Mouse (Mus musculus): Measurements from ENCODE around the gene Pex1. TPM values are rescaled to one million over a fixed set of nuclear protein-coding genes. Genes with fewer than 3 reads are reported as not detected.
"Not testable (repeated sequence)": the region's sequence is repeated elsewhere in the genome, so short reads cannot be mapped to it uniquely, and the experiment has no call there.

The Pex1 gene
- polyA plus RNA-seq, 1 experiment from 2014 or later: 7.7 TPM

DNA sequence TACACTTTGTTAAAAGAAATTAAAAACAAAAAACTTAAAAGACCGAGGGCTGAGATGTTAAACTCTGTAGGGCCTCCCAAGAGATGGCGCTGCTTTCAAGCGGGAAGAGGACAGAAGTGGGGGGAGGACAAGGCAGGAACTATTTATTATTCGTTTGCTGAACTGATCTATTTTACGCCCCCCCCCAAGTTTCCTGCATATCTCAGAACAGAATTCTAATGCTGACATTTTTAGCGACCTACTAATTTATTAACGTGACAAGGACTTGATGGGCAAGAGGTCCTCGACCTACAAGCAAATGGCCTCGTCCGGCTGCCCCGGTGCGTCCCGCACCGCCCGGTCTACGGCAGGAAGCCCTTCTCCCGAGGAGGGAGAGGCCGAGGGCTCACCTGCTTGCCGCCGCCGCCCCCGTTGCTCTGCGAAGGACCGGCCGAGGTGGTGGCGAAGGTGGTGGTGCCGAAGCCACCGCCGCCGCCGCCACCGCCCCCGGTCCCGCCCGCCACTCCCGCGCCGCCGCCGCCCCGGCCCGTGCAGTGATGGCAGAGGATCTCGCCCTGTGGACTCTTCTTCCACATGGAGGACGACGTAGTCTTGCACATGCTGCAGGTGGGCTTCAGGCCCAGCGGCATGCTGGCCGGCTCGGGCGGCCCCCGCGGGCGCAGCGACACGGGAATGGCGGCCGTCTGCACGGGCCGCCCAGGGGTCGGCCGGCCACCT lies 51.3 kb downstream of the Pex1 start:
- Histone ChIP-seq H3K4me2 (peak overlapping the region; percentile 88), H3K9ac (ENCODE audit: low read depth, low read length) (peak overlapping the region; percentile 95), H3K4me3 (ENCODE audit: low read depth, low read length) (peak overlapping the region; percentile 99), H3K27me3 (replicated peaks; ENCODE audit: control insufficient read depth, insufficient read depth, low read length) (no peaks in the 10 kb centered on the region), H3K9me3 (ENCODE audit: control insufficient read depth, low read length) (no peaks in the 10 kb centered on the region), H3K4me1 (replicated peaks; ENCODE audit: control insufficient read depth, insufficient read depth, low read length) (peaks cover 7% of the 10 kb centered on the region), H3K27ac (ENCODE audit: low read depth, low read length) (peak overlapping the region; percentile 94), H3K36me3 (ENCODE audit: control insufficient read depth, insufficient read depth, low read length) (peaks cover 11% of the 10 kb centered on the region)
- under 1% methylated on average over 50 of the region's 60 CpGs for WGBS
- DNase-seq (ENCODE audit: low spot score) (peak; percentile 78), ATAC-seq (replicated peaks; ENCODE audit: low FRiP score) (peak; percentile 69)

DNA sequence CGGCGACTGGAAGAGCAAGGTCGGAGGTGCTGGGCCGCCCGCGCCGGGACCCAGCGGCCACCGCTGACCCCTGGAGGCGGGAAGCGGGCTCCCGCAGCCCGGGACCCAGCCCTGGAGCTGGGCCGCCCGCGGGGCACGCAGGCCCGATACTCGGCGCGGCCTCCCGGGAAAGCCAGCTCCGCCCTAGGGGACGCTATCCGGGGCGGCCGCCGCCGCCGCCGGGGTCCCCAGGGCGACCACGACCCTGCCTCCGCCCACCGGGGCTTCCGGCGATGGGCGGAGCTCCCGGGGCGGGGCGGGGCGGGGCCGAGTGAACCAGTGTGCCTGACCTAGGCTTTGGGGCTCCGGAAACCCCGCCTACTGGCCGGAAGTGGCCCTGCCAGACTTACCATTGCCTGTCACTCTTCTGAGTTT lies 51.8 kb downstream of the Pex1 start:
- Histone ChIP-seq H3K36me3 (ENCODE audit: control insufficient read depth, insufficient read depth, low read length) (peaks cover 11% of the 10 kb centered on the region), H3K4me1 (replicated peaks; ENCODE audit: control insufficient read depth, insufficient read depth, low read length) (peaks cover 7% of the 10 kb centered on the region), H3K4me2 (peak overlapping the region; percentile 88), H3K27me3 (replicated peaks; ENCODE audit: control insufficient read depth, insufficient read depth, low read length) (no peaks in the 10 kb centered on the region), H3K4me3 (ENCODE audit: low read depth, low read length) (peak overlapping the region; percentile 99), H3K9me3 (ENCODE audit: control insufficient read depth, low read length) (no peaks in the 10 kb centered on the region), H3K9ac (ENCODE audit: low read depth, low read length) (peak overlapping the region; percentile 95), H3K27ac (ENCODE audit: low read depth, low read length) (peak overlapping the region; percentile 94)
- DNase-seq (ENCODE audit: low spot score) (peak; percentile 91), ATAC-seq (replicated peaks; ENCODE audit: low FRiP score) (peak; percentile 95)
- 0% methylated on average over 30 of the region's 46 CpGs for WGBS

DNA sequence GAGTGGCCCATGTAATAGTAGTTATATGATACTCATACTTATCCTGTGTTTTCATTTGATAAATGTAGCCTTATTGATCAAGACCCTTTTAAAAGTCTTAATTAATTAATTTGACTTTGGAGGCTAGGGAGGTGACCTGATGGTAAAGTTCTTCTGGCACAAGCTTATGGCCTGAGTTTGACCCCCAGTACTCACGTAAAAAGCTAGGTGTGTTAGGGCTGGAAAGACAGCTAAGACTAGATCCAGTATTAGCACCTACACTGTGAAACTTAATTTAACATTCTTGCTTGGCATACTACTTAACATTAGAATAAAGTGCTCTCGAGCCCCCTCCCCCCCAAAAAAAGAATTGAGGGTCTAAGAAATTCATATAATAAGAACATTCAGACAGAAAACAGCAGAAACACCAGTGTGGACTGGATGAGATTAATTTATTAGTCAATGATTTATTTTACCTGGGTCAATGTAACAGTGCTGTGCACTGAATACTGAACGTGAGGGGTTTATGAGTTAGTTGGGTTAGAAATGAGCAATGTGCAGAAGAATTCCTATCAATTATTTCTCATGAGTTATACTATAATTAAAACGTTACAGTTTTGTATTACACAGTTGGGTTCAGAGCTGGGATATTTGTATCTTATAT lies 52.5 kb downstream of the Pex1 start:
- DNase-seq (ENCODE audit: low spot score) (no peak), ATAC-seq (replicated peaks; ENCODE audit: low FRiP score) (no peak)
- H3K36me3 ChIP-seq (ENCODE audit: control insufficient read depth, insufficient read depth, low read length): peaks cover 9% of the 10 kb centered on the region
- WGBS: 45% methylated on average over 4 of the region's 4 CpGs
- peaks cover 7% of the 10 kb centered on the region for H3K4me1 ChIP-seq (replicated peaks; ENCODE audit: control insufficient read depth, insufficient read depth, low read length)
- H3K4me2 ChIP-seq: peak overlapping the region; percentile 45
- no peak overlapping the region for H3K9ac ChIP-seq (ENCODE audit: low read depth, low read length)
- no peak overlapping the region for H3K27ac ChIP-seq (ENCODE audit: low read depth, low read length)
- H3K4me3 ChIP-seq (ENCODE audit: low read depth, low read length): peak overlapping the region; percentile 99; the same call in 1 of the 2 replicates
- no peaks in the 10 kb centered on the region for H3K27me3 ChIP-seq (replicated peaks; ENCODE audit: control insufficient read depth, insufficient read depth, low read length)
- H3K9me3 ChIP-seq (ENCODE audit: control insufficient read depth, low read length): no peaks in the 10 kb centered on the region

DNA sequence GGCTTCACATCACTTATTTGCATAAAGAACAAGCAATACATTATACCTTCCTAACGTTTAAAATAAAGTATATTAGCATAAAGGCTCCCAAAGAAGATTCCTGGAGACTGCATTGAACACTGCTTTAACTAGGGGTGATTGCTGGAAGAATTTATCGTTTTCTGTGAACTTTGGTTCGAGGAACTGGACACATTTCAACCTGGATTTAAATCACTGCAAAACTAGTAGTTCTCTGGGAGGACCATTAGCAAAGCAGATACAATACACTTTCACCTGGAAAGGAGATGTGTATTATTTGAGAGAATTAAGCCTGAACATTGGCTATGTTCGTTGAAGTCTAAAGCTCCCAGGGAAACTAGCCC lies 53.0 kb downstream of the Pex1 start:
- Histone ChIP-seq H3K9ac (ENCODE audit: low read depth, low read length) (no peak overlapping the region), H3K4me3 (ENCODE audit: low read depth, low read length) (no peak overlapping the region), H3K27ac (ENCODE audit: low read depth, low read length) (no peak overlapping the region), H3K4me2 (no peak overlapping the region), H3K4me1 (replicated peaks; ENCODE audit: control insufficient read depth, insufficient read depth, low read length) (peaks cover 7% of the 10 kb centered on the region), H3K27me3 (replicated peaks; ENCODE audit: control insufficient read depth, insufficient read depth, low read length) (no peaks in the 10 kb centered on the region), H3K36me3 (ENCODE audit: control insufficient read depth, insufficient read depth, low read length) (peaks cover 7% of the 10 kb centered on the region), H3K9me3 (ENCODE audit: control insufficient read depth, low read length) (no peaks in the 10 kb centered on the region)
- WGBS: 61% methylated on average over 4 of the region's 4 CpGs
- ATAC-seq (replicated peaks; ENCODE audit: low FRiP score) (no peak), DNase-seq (ENCODE audit: low spot score) (no peak)

DNA sequence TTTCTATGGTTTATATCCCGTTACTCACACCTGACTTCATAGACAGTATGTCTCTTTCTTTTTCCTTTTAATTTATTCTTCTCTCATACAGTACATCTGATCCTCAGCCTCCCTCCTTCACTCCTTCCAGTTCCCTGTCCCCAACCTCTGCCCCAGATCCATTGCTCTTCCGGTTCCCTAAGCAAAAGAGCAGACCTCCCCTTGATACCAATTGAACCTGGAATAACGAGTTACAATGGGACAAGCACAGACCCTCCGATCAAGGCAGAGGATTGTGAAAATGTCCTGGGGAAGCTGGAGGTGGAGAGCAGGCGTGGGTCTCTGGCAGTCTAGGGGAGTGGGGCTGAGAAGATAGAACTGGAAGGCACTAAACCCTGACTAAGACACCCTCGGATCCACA lies 55.0 kb downstream of the Pex1 start, which contains the start of gene Tmbim7:
Tmbim7 (plus strand) TSS at position 301 of the 400 bp plus-strand sequence.
- Histone ChIP-seq H3K36me3 (ENCODE audit: control insufficient read depth, insufficient read depth, low read length) (no peaks in the 10 kb centered on the region), H3K9me3 (ENCODE audit: control insufficient read depth, low read length) (no peaks in the 10 kb centered on the region), H3K27ac (ENCODE audit: low read depth, low read length) (no peak within 1 kb of the TSS), H3K4me2 (no peak within 1 kb of the TSS), H3K27me3 (replicated peaks; ENCODE audit: control insufficient read depth, insufficient read depth, low read length) (no peaks in the 10 kb centered on the region), H3K4me1 (replicated peaks; ENCODE audit: control insufficient read depth, insufficient read depth, low read length) (peaks cover 3% of the 10 kb centered on the region; the same call in 1 of the 2 replicates), H3K9ac (ENCODE audit: low read depth, low read length) (no peak within 1 kb of the TSS), H3K4me3 (ENCODE audit: low read depth, low read length) (no peak within 1 kb of the TSS)
- ATAC-seq (replicated peaks; ENCODE audit: low FRiP score) (no peak), DNase-seq (ENCODE audit: low spot score) (no peak)
- WGBS: 76% methylated on average over 6 of the region's 6 CpGs

DNA sequence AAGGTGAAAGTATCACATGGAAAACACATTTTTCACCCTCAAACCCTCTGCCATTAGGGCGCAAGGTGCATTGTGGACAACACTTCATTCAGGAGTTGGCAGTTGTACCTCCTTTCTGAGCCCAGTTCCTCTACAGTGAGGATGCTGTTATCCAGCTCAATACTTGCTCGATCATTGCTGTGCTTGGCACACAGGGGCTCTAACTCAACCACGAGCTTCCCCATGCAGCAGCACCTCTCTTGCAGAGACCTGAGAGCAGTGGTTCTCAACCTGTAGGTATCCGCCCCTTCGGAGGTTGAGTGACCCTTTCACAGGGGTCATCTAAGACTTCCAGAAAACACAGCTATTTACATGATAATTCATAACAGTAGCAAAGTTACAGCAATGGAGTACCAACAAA lies 55.8 kb downstream of the Pex1 start:
- DNase-seq (ENCODE audit: low spot score) (no peak), ATAC-seq (replicated peaks; ENCODE audit: low FRiP score) (no peak)
- peaks cover 3% of the 10 kb centered on the region; the same call in 1 of the 2 replicates for H3K4me1 ChIP-seq (replicated peaks; ENCODE audit: control insufficient read depth, insufficient read depth, low read length)
- no peak overlapping the region for H3K4me3 ChIP-seq (ENCODE audit: low read depth, low read length)
- H3K36me3 ChIP-seq (ENCODE audit: control insufficient read depth, insufficient read depth, low read length): no peaks in the 10 kb centered on the region
- H3K4me2 ChIP-seq: no peak overlapping the region
- H3K27ac ChIP-seq (ENCODE audit: low read depth, low read length): no peak overlapping the region
- WGBS: 73% methylated on average over 5 of the region's 5 CpGs
- H3K27me3 ChIP-seq (replicated peaks; ENCODE audit: control insufficient read depth, insufficient read depth, low read length): no peaks in the 10 kb centered on the region
- H3K9ac ChIP-seq (ENCODE audit: low read depth, low read length): no peak overlapping the region
- no peaks in the 10 kb centered on the region for H3K9me3 ChIP-seq (ENCODE audit: control insufficient read depth, low read length)

DNA sequence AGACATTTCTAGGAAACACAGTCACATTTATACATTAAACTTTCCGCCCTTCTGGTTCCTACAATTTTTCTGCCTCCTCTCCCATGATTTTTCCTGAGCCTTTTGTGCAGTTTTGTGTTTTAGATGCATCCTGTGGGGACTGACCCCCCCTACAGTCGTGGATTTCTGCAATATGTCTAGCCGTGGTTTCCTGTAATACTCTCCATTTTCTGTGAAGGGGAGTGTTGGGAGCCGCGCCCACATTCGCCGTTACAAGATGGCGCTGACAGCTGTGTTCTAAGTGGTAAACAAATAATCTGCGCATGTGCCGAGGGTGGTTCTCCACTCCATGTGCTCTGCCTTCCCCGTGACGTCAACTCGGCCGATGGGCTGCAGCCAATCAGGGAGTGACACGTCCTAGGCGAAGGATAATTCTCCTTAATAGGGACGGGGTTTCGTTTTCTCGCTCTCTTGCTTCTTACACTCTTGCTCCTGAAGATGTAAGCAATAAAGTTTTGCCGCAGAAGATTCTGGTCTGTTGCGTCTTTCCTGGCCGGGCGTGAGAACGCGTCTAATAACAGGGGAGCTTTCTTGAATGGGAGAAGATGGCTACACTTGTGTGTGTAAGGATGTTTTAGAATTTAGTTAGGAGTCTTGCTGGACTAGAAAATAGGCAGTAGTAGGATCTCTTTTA lies 57.2 kb downstream of the Pex1 start:
- not testable (repeated sequence) for H3K4me1 ChIP-seq (replicated peaks; ENCODE audit: control insufficient read depth, insufficient read depth, low read length); H3K4me3 ChIP-seq (ENCODE audit: low read depth, low read length); H3K9me3 ChIP-seq (ENCODE audit: control insufficient read depth, low read length); H3K36me3 ChIP-seq (ENCODE audit: control insufficient read depth, insufficient read depth, low read length); H3K27ac ChIP-seq (ENCODE audit: low read depth, low read length); H3K4me2 ChIP-seq; H3K27me3 ChIP-seq (replicated peaks; ENCODE audit: control insufficient read depth, insufficient read depth, low read length); ATAC-seq (replicated peaks; ENCODE audit: low FRiP score); H3K9ac ChIP-seq (ENCODE audit: low read depth, low read length)
- peak; percentile 17 for DNase-seq (ENCODE audit: low spot score)
- 91% methylated on average over 14 of the region's 25 CpGs for WGBS

DNA sequence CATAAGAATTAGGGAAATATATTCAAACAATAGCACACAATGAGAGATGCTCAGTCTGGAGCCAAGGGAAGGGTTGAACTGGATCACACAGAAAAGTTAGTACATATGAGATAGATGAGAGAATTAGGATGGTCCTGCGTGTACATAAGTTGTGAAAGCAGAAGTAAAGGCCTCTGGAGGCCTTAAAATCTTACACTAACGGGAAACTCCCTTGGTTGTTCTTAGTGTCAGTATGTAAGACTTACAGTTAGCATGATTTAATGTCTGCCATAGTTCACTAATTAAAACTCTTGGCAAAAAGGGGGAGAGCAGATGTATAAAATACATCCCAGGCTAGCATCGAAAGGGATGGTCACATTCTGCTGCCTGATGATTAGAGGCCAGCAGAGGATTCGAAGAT lies 57.9 kb downstream of the Pex1 start:
- H3K9ac ChIP-seq (ENCODE audit: low read depth, low read length): no peak overlapping the region
- DNase-seq (ENCODE audit: low spot score) (no peak), ATAC-seq (replicated peaks; ENCODE audit: low FRiP score) (no peak)
- H3K4me3 ChIP-seq (ENCODE audit: low read depth, low read length): no peak overlapping the region
- H3K36me3 ChIP-seq (ENCODE audit: control insufficient read depth, insufficient read depth, low read length): no peaks in the 10 kb centered on the region
- no peaks in the 10 kb centered on the region for H3K27me3 ChIP-seq (replicated peaks; ENCODE audit: control insufficient read depth, insufficient read depth, low read length)
- H3K27ac ChIP-seq (ENCODE audit: low read depth, low read length): no peak overlapping the region
- 0 out of 2 replicates have a peak, but pooled peaks cover 3% of the 10 kb centered on the region for H3K4me1 ChIP-seq (replicated peaks; ENCODE audit: control insufficient read depth, insufficient read depth, low read length)
- H3K4me2 ChIP-seq: no peak overlapping the region
- WGBS: 85% methylated on average over 4 of the region's 4 CpGs
- H3K9me3 ChIP-seq (ENCODE audit: control insufficient read depth, low read length): no peaks in the 10 kb centered on the region

All from liver, embryonic 11.5 days (tissue).